Mouse (Mus musculus): ENCODE results near the gene Xrra1.

DNA sequence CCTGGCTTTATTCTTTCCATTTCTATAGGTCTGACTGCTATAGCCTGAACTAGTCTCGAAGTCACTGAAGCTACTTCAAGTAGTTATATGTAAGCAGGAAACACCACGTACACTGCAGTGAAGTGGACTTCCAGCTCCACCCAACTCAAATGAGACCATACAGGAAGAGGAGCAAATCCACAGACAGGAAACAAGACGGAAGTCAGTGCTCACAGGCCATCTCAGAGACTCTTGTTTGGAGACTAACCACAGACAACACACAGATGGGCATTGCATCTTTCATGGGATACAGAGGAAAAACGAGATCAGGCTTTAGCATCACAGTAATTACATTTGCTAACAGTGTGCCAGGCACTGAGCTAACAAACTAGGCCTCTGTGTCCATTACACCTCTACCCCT, 87.4 kb downstream of the Xrra1 start:
- TF ChIP-seq CTCF (IDR thresholded peaks at IDR 0.05; ENCODE audit: low read depth, low read length) (no peak), POLR2A (IDR thresholded peaks at IDR 0.05; ENCODE audit: extremely low read depth, insufficient read depth, low read length) (no peak)

Measured in liver, adult 2 months (tissue).